Mouse (Mus musculus) small intestine, adult 10 weeks (tissue): ENCODE measurements around the gene Lrrc63. TPM values are rescaled to one million over a fixed set of nuclear protein-coding genes. Genes with fewer than 3 reads are reported as not detected.

Source experiments
- polyA plus RNA-seq: library from polyadenylated mRNA; stranded (reverse); fragments of 350-450 nt; fragmentation: Illumina TruSeq; extraction: RNeasy Lipid Tissue Mini Kit (QIAGEN cat#74804); gene quantifications from one replicate; pipeline ENCODE4 v1.2.3, GENCODE M21; 2014; ENCODE audit warnings: low replicate concordance

Lrrc63 gene
- polyA plus RNA-seq, result 0.15 TPM

GRCm38 (mm10) chr14:75130501-75131318 is at the start of gene Lrrc63, which contains the start of gene Lcp1:
Lrrc63 (minus strand) TSS chr14:75130881.
Lcp1 (plus strand) TSS chr14:75131101.

Other genes with a start within 250 kb of the Lrrc63 start
- 11.0 TPM for gene Lrch1, start 183.0 kb downstream of the Lrrc63 start, polyA plus RNA-seq
- gene Rubcnl, start 114.9 kb downstream of the Lrrc63 start, polyA plus RNA-seq, result 0.41 TPM
- 46.8 TPM for gene Lcp1, start 220 bp upstream of the Lrrc63 start, polyA plus RNA-seq
- gene Cpb2, start 111.4 kb upstream of the Lrrc63 start, polyA plus RNA-seq, result 0.30 TPM
- gene Zc3h13, start 153.5 kb upstream of the Lrrc63 start, polyA plus RNA-seq, result 19.2 TPM